Mouse (Mus musculus): ENCODE measurements at regions not wholly inside any gene's neighbourhood (a gene's known extent, or its start where the extent isn't known, plus 50 kb on each side); places are given as distances from the start of the nearest gene placed in this dataset.

GRCm38 (mm10) chr1:96596141-96596540, 275.8 kb downstream of the Slco4c1 start:
- TF ChIP-seq EP300 (IDR thresholded peaks at IDR 0.05) (no peak), CTCF (IDR thresholded peaks at IDR 0.05) (no peak)

Measured in lung, postnatal 0 days (tissue).